Mouse (Mus musculus) bone marrow macrophage, adult 2 months (primary cell): Measurements from ENCODE around the gene Grm8.

Experiments used
- CTCF ChIP-seq: IDR thresholded peaks from 2 replicates; pipeline ENCODE4 v1.5.1; 2012; ENCODE audit warnings: low read depth, mild to moderate bottlenecking, low read length, moderate library complexity
- POLR2A ChIP-seq: IDR thresholded peaks from 2 replicates; pipeline ENCODE4 v1.6.1; 2012; ENCODE audit warnings: mild to moderate bottlenecking, low read depth, low read length, borderline replicate concordance

- TF ChIP-seq CTCF (no peak), POLR2A (no peak)
These were observed 477.5 kb downstream of the Grm8 start for GRCm38 (mm10) chr6:27657520-27657919.
